Mouse (Mus musculus): ENCODE measurements at regions not wholly inside any gene's neighbourhood (a gene's known extent, or its start where the extent isn't known, plus 50 kb on each side); places are given as distances from the start of the nearest gene placed in this dataset.
A peak's percentile ranks its signal among the peaks of the same experiment; 100 is the strongest.

GRCm38 (mm10) chr9:67610696-67611095 is 51.2 kb upstream of the Tln2 start:
- Histone ChIP-seq H3K4me2 (no peak overlapping the region), H3K27me3 (replicated peaks) (0 out of 2 replicates have a peak, but pooled peaks cover 3% of the 10 kb centered on the region)

GRCm38 (mm10) chr9:67611676-67612075 is 52.2 kb upstream of the Tln2 start:
- H3K4me1 ChIP-seq: no peaks in the 10 kb centered on the region
- WGBS (ENCODE audit: insufficient replicate concordance): 65% methylated on average over 6 of the region's 6 CpGs

More at GRCm38 (mm10) chr9:67610696-67611095, 51.2 kb upstream of the Tln2 start:
- ATAC-seq: no peak
- no peaks in the 10 kb centered on the region for H3K36me3 ChIP-seq
- no peak overlapping the region for H3K9ac ChIP-seq
- H3K4me1 ChIP-seq: no peaks in the 10 kb centered on the region
- H3K9me3 ChIP-seq (replicated peaks): no peaks in the 10 kb centered on the region
- no peak overlapping the region for H3K27ac ChIP-seq
- WGBS (ENCODE audit: insufficient replicate concordance): 62% methylated on average over 6 of the region's 6 CpGs
- no peak overlapping the region for H3K4me3 ChIP-seq

DNA sequence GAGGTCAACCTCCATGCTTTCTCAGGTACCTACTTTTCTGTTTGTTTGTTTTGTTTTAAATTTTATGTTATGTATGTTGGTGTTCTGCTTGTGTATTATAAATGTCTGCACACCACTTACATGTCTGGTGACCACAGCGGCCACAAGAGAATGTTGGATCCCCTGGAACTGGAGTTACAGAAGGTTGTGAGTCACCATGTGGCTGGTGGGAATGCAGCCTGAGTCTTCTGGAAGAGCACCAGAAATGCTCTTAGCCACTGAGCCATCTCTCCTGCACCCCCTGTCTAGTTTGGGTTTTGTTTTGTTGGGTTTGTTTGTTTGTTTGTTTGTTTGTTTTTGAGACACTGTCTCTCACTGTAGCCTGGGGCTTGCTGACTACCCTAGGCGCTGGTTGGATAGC is 52.6 kb upstream of the Tln2 start:
- Histone ChIP-seq H3K27me3 (replicated peaks) (0 out of 2 replicates have a peak, but pooled peaks cover 3% of the 10 kb centered on the region), H3K4me2 (no peak overlapping the region), H3K9ac (no peak overlapping the region), H3K4me3 (no peak overlapping the region), H3K27ac (no peak overlapping the region), H3K4me1 (0 out of 2 replicates have a peak, but pooled peaks cover under 1% of the 10 kb centered on the region), H3K36me3 (no peaks in the 10 kb centered on the region), H3K9me3 (replicated peaks) (no peaks in the 10 kb centered on the region)
- 70% methylated on average over 2 of the region's 2 CpGs for WGBS (ENCODE audit: insufficient replicate concordance)
- ATAC-seq: no peak

More at GRCm38 (mm10) chr9:67611676-67612075, 52.2 kb upstream of the Tln2 start:
- 0 out of 2 replicates have a peak, but pooled peaks cover 3% of the 10 kb centered on the region for H3K27me3 ChIP-seq (replicated peaks)
- no peak for ATAC-seq
- no peaks in the 10 kb centered on the region for H3K36me3 ChIP-seq
- no peaks in the 10 kb centered on the region for H3K9me3 ChIP-seq (replicated peaks)
- no peak overlapping the region for H3K4me3 ChIP-seq
- no peak overlapping the region for H3K4me2 ChIP-seq
- H3K27ac ChIP-seq: no peak overlapping the region
- H3K9ac ChIP-seq: no peak overlapping the region

GRCm38 (mm10) chr9:67614068-67614727 is 54.7 kb upstream of the Tln2 start:
- Histone ChIP-seq H3K9me3 (replicated peaks) (no peaks in the 10 kb centered on the region), H3K4me2 (no peak overlapping the region), H3K36me3 (no peaks in the 10 kb centered on the region), H3K4me3 (no peak overlapping the region), H3K9ac (no peak overlapping the region), H3K27ac (no peak overlapping the region), H3K4me1 (0 out of 2 replicates have a peak, but pooled peaks cover 6% of the 10 kb centered on the region), H3K27me3 (replicated peaks) (0 out of 2 replicates have a peak, but pooled peaks cover 3% of the 10 kb centered on the region)
- WGBS (ENCODE audit: insufficient replicate concordance): 78% methylated on average over 2 of the region's 2 CpGs
- ATAC-seq: no peak

- Histone ChIP-seq H3K4me2 (no peak overlapping the region), H3K27ac (no peak overlapping the region), H3K27me3 (replicated peaks) (0 out of 2 replicates have a peak, but pooled peaks cover 3% of the 10 kb centered on the region), H3K9ac (no peak overlapping the region), H3K9me3 (replicated peaks) (no peaks in the 10 kb centered on the region), H3K36me3 (no peaks in the 10 kb centered on the region), H3K4me1 (0 out of 2 replicates have a peak, but pooled peaks cover 6% of the 10 kb centered on the region), H3K4me3 (no peak overlapping the region)
- ATAC-seq: no peak
- WGBS (ENCODE audit: insufficient replicate concordance): 49% methylated on average over 2 of the region's 2 CpGs
Measured at GRCm38 (mm10) chr9:67616207-67616606, 56.7 kb upstream of the Tln2 start.

- Histone ChIP-seq H3K4me3 (no peak overlapping the region), H3K4me1 (0 out of 2 replicates have a peak, but pooled peaks cover 6% of the 10 kb centered on the region), H3K27ac (no peak overlapping the region), H3K27me3 (replicated peaks) (0 out of 2 replicates have a peak, but pooled peaks cover 3% of the 10 kb centered on the region), H3K9ac (no peak overlapping the region), H3K36me3 (no peaks in the 10 kb centered on the region), H3K4me2 (no peak overlapping the region), H3K9me3 (replicated peaks) (no peaks in the 10 kb centered on the region)
- ATAC-seq: no peak
- 53% methylated on average over 14 of the region's 14 CpGs for WGBS (ENCODE audit: insufficient replicate concordance)
Measured at GRCm38 (mm10) chr9:67617341-67618217, 58.1 kb upstream of the Tln2 start.

- ATAC-seq: no peak
- no peak overlapping the region for H3K9ac ChIP-seq
Measured at GRCm38 (mm10) chr9:67620945-67621344, 61.4 kb upstream of the Tln2 start.

DNA sequence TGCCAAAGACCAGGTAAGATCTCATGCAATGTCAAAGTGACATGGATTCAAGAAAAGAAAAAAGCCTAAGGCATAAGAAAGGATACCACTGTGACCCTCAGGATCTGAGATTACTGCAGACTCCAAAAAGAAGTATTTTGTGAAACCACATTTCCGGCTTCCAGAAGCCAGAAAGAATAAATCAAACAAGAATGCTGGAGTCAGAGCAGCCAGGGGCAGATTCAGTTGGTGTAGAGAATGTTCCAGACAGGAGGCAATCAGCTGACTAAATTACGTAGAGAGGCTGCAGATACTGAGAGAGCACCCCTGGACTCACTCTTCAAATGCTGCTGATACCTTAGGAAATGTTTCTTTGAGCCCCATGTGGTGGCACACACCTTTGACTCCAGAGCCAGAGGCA is 67.7 kb upstream of the Tln2 start:
- H3K27me3 ChIP-seq (replicated peaks): peaks cover 28% of the 10 kb centered on the region
- H3K9me3 ChIP-seq (replicated peaks): no peaks in the 10 kb centered on the region
- H3K4me1 ChIP-seq: peaks cover 14% of the 10 kb centered on the region
- no peak overlapping the region for H3K4me2 ChIP-seq
- no peak for ATAC-seq
- WGBS (ENCODE audit: insufficient replicate concordance): 54% methylated on average over 2 of the region's 2 CpGs
- no peak overlapping the region for H3K27ac ChIP-seq
- no peaks in the 10 kb centered on the region for H3K36me3 ChIP-seq
- H3K9ac ChIP-seq: no peak overlapping the region
- no peak overlapping the region for H3K4me3 ChIP-seq

More at GRCm38 (mm10) chr9:67620945-67621344, 61.4 kb upstream of the Tln2 start:
- Histone ChIP-seq H3K27ac (no peak overlapping the region), H3K36me3 (no peaks in the 10 kb centered on the region), H3K27me3 (replicated peaks) (no peaks in the 10 kb centered on the region), H3K9me3 (replicated peaks) (no peaks in the 10 kb centered on the region), H3K4me1 (0 out of 2 replicates have a peak, but pooled peaks cover 6% of the 10 kb centered on the region), H3K4me3 (no peak overlapping the region), H3K4me2 (no peak overlapping the region)
- WGBS (ENCODE audit: insufficient replicate concordance): 48% methylated on average over 3 of the region's 3 CpGs

DNA sequence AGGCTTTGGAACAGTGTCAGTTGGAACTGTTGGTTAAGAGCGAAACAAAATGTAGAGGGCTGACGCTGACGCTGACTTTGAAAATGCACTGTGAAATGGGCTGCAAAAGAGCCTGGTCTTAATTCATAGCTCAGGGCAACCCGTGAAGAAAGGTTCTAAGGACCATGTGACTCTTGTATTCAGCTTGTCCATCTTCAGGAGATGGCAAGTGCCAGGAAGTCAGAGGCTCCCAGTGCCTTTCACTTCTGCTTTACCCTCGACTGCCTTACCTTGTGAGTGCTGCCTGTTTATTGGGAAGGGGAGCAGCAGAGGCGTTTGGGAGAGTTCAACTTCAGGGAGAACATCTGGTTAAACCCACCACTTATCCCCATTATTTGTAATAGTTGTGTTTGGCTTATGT is 70.1 kb upstream of the Tln2 start:
- H3K36me3 ChIP-seq: no peaks in the 10 kb centered on the region
- H3K9me3 ChIP-seq (replicated peaks): no peaks in the 10 kb centered on the region
- H3K27ac ChIP-seq: no peak overlapping the region
- H3K27me3 ChIP-seq (replicated peaks): peaks cover 51% of the 10 kb centered on the region
- peaks cover 20% of the 10 kb centered on the region for H3K4me1 ChIP-seq
- H3K9ac ChIP-seq: no peak overlapping the region
- peak overlapping the region; percentile 46 for H3K4me2 ChIP-seq
- 11% methylated on average over 6 of the region's 6 CpGs for WGBS (ENCODE audit: insufficient replicate concordance)
- H3K4me3 ChIP-seq: no peak overlapping the region
- no peak for ATAC-seq

- H3K27me3 ChIP-seq (replicated peaks): peaks cover 55% of the 10 kb centered on the region
- no peaks in the 10 kb centered on the region for H3K36me3 ChIP-seq
- H3K4me1 ChIP-seq: peaks cover 20% of the 10 kb centered on the region
- ATAC-seq: no peak
- H3K27ac ChIP-seq: no peak overlapping the region
- H3K4me3 ChIP-seq: no peak overlapping the region
- WGBS (ENCODE audit: insufficient replicate concordance): 41% methylated on average over 3 of the region's 3 CpGs
- no peak overlapping the region for H3K9ac ChIP-seq
- no peak overlapping the region for H3K4me2 ChIP-seq
- no peaks in the 10 kb centered on the region for H3K9me3 ChIP-seq (replicated peaks)
Measured at GRCm38 (mm10) chr9:67630173-67630572, 70.7 kb upstream of the Tln2 start.

- H3K4me3 ChIP-seq: peak overlapping the region; percentile 63
- H3K36me3 ChIP-seq: no peaks in the 10 kb centered on the region
- H3K9me3 ChIP-seq (replicated peaks): no peaks in the 10 kb centered on the region
- peak overlapping the region; percentile 69 for H3K4me2 ChIP-seq
- peaks cover 70% of the 10 kb centered on the region for H3K27me3 ChIP-seq (replicated peaks)
- no peak overlapping the region for H3K27ac ChIP-seq
- peaks cover 20% of the 10 kb centered on the region for H3K4me1 ChIP-seq
- 6% methylated on average over 6 of the region's 6 CpGs for WGBS (ENCODE audit: insufficient replicate concordance)
- ATAC-seq: no peak
- no peak overlapping the region for H3K9ac ChIP-seq
Measured at GRCm38 (mm10) chr9:67631741-67632243, 72.3 kb upstream of the Tln2 start.
